In genomic region chr7:74376397-74377044, GRCm38 (mm10) we compare ENCODE assay signal across 12 mouse cellular contexts.
A peak's percentile ranks its signal among the peaks of the same experiment; 100 is the strongest.
DNase-seq lines count a peak whose midpoint lies in the region; ATAC-seq and TF ChIP-seq lines count a peak whose summit lies in the region.
"Had no signal": no experiment of that assay in that cellular context is flagged by ENCODE, and none has a peak within 500 bp of the region (broad histone marks: within the 10 kb centered on the region; RNA-seq: fewer than 3 reads in every experiment).

No protein-coding gene starts in this region.

- no peaks in the 10 kb centered on the region for H3K4me1 ChIP-seq in forebrain, embryonic 15.5 days
- no peaks in the 10 kb centered on the region for H3K4me1 ChIP-seq in hindbrain, postnatal 0 days (ENCODE audit: insufficient read depth, low read length)

- peak; percentile 41 to 47 for DNase-seq in heart, postnatal 10 days
- DNase-seq in heart, adult 9 months (ENCODE audit: low spot score in 2 of 2) = no peak
- peak; percentile 24 for DNase-seq in MN1 (ENCODE audit: low spot score)
- DNase-seq in adrenal gland, postnatal 14 days = peak; percentile 54
- peak; percentile 49 to 58 for DNase-seq in kidney, postnatal 4 days
- DNase-seq in hindbrain, postnatal 0 days (ENCODE audit: low spot score) = no peak
- DNase-seq in thymus, adult 18-20 months = no peak
- DNase-seq: liver, postnatal 0 days; retina, postnatal 1 day had no signal

- H3K36me3 ChIP-seq in forebrain, embryonic 15.5 days = no peaks in the 10 kb centered on the region
- H3K36me3 ChIP-seq in hindbrain, postnatal 0 days (ENCODE audit: insufficient read depth, low read length) = no peaks in the 10 kb centered on the region
- H3K36me3 ChIP-seq: midbrain, embryonic 15.5 days had no signal

- no peak overlapping the region for H3K4me2 ChIP-seq in forebrain, embryonic 15.5 days (replicated peaks)
- no peak overlapping the region for H3K4me2 ChIP-seq in hindbrain, postnatal 0 days (ENCODE audit: low read depth, low read length)
- H3K4me2 ChIP-seq: midbrain, embryonic 15.5 days had no signal

- H3K9ac ChIP-seq in forebrain, embryonic 15.5 days (replicated peaks) = no peak overlapping the region
- no peak overlapping the region for H3K9ac ChIP-seq in hindbrain, postnatal 0 days (replicated peaks; ENCODE audit: low read length)
- H3K9ac ChIP-seq: liver, postnatal 0 days; midbrain, embryonic 15.5 days had no signal

- no peaks in the 10 kb centered on the region for H3K27me3 ChIP-seq in forebrain, embryonic 15.5 days
- no peaks in the 10 kb centered on the region for H3K27me3 ChIP-seq in hindbrain, postnatal 0 days (ENCODE audit: insufficient read depth, low read length)
- H3K27me3 ChIP-seq: midbrain, embryonic 15.5 days had no signal

- no peak for TF ChIP-seq CTCF in hindbrain, postnatal 0 days (IDR thresholded peaks at IDR 0.05; ENCODE audit: low read depth)

- H3K9me3 ChIP-seq in forebrain, embryonic 15.5 days = no peaks in the 10 kb centered on the region
- H3K9me3 ChIP-seq in hindbrain, postnatal 0 days (ENCODE audit: low read length) = no peaks in the 10 kb centered on the region
- H3K9me3 ChIP-seq: midbrain, embryonic 15.5 days had no signal

- no peak overlapping the region for H3K27ac ChIP-seq in forebrain, embryonic 15.5 days (replicated peaks)
- no peak overlapping the region for H3K27ac ChIP-seq in hindbrain, postnatal 0 days
- H3K27ac ChIP-seq: midbrain, embryonic 15.5 days had no signal

- no peak overlapping the region for H3K4me3 ChIP-seq in forebrain, embryonic 15.5 days
- H3K4me3 ChIP-seq in hindbrain, postnatal 0 days (ENCODE audit: low read length) = no peak overlapping the region
- H3K4me3 ChIP-seq: midbrain, embryonic 15.5 days had no signal

- intact Hi-C loops in heart, postnatal 10 days (cut with DNase I) = loop anchor here (10.0 kb wide), 1 partner anchor 328 kb away; no protein-coding TSS in a partner anchor

- 73% methylated on average over 12 of the region's 12 CpGs for WGBS in forebrain, embryonic 15.5 days
- 61% methylated on average over 12 of the region's 12 CpGs for WGBS in hindbrain, postnatal 0 days

- ATAC-seq in forebrain, embryonic 15.5 days (replicated peaks) = no peak
- no peak for ATAC-seq in hindbrain, postnatal 0 days
- ATAC-seq: intestine, postnatal 0 days; liver, postnatal 0 days; midbrain, embryonic 15.5 days had no signal

Comparison
In these comparisons a context has a peak if more than half of its experiments do, and no peak if none do; other contexts are left out.
1. DNase-seq: peak in heart, postnatal 10 days (2 of 2), MN1 (single experiment), adrenal gland, postnatal 14 days (single experiment) and kidney, postnatal 4 days (2 of 2); none in heart, adult 9 months (0 of 2), hindbrain, postnatal 0 days (single experiment) and thymus, adult 18-20 months (0 of 2).